Mouse (Mus musculus) brain, embryonic 14.5 days (tissue): ENCODE results near the gene 2010111I01Rik. TPM values are rescaled to one million over a fixed set of nuclear protein-coding genes. Genes with fewer than 3 reads are reported as not detected.
A peak's percentile ranks its signal among the peaks of the same experiment; 100 is the strongest.

ENCODE experiments used
- DNase-seq: peaks from one replicate; pipeline ENCODE4 v3.0.0-alpha.2; 2011; ENCODE audit warnings: low read depth
- CTCF ChIP-seq: fragments of 200-500 bp; IDR thresholded peaks from 2 replicates; pipeline ENCODE4 v1.5.1; 2012; ENCODE audit warnings: inconsistent platforms, mild to moderate bottlenecking, moderate library complexity, borderline replicate concordance; ENCODE audit not compliant: insufficient read depth, insufficient read length; ENCODE audit errors: extremely low read depth
- POLR2A ChIP-seq: fragments of 200-500 bp; IDR thresholded peaks from 2 replicates; pipeline ENCODE4 v1.6.1; 2012; ENCODE audit warnings: mild to moderate bottlenecking, inconsistent platforms, borderline replicate concordance; ENCODE audit not compliant: poor library complexity, insufficient read depth, insufficient read length, severe bottlenecking; ENCODE audit errors: extremely low read depth
- polyA plus RNA-seq: library from polyadenylated mRNA; depleted of rRNA; stranded (reverse); fragments of >200 nt; gene quantifications from 2 replicates; pipeline ENCODE4 v1.2.3, GENCODE M21; 2012

Gene 2010111I01Rik
- polyA plus RNA-seq, 1 experiment = 27.2 TPM

GRCm38 (mm10) chr13:63177232-63177631 is 212.5 kb downstream of the 2010111I01Rik start:
- no peak for TF ChIP-seq POLR2A
- TF ChIP-seq CTCF = no peak
- DNase-seq = no peak

- TF ChIP-seq POLR2A (no peak), CTCF (no peak)
- DNase-seq = no peak
Measured at GRCm38 (mm10) chr13:63180641-63181235, 216.0 kb downstream of the 2010111I01Rik start.

- no peak for TF ChIP-seq POLR2A
- TF ChIP-seq CTCF = no peak
- peak; percentile 25 for DNase-seq
Measured at GRCm38 (mm10) chr13:63184946-63185345, 220.3 kb downstream of the 2010111I01Rik start.

- DNase-seq = peak; percentile 39
- TF ChIP-seq POLR2A = no peak
- no peak for TF ChIP-seq CTCF
Measured at GRCm38 (mm10) chr13:63186217-63186616, 221.5 kb downstream of the 2010111I01Rik start.

GRCm38 (mm10) chr13:63186642-63187041 is 221.9 kb downstream of the 2010111I01Rik start:
- DNase-seq = no peak
- TF ChIP-seq POLR2A (no peak), CTCF (no peak)

GRCm38 (mm10) chr13:63187145-63188143 is 222.8 kb downstream of the 2010111I01Rik start:
- no peak for TF ChIP-seq CTCF
- TF ChIP-seq POLR2A = no peak
- DNase-seq = no peak

- TF ChIP-seq CTCF (no peak), POLR2A (no peak)
- DNase-seq = no peak
Measured at GRCm38 (mm10) chr13:63188306-63188705, 223.6 kb downstream of the 2010111I01Rik start.

- TF ChIP-seq CTCF = no peak
- no peak for TF ChIP-seq POLR2A
Measured at GRCm38 (mm10) chr13:63188811-63189210, 224.1 kb downstream of the 2010111I01Rik start.

GRCm38 (mm10) chr13:63193423-63193822 is 228.7 kb downstream of the 2010111I01Rik start:
- no peak for DNase-seq
- TF ChIP-seq POLR2A (no peak), CTCF (no peak)

More at GRCm38 (mm10) chr13:63188811-63189210, 224.1 kb downstream of the 2010111I01Rik start:
- DNase-seq = peak; percentile 18

GRCm38 (mm10) chr13:63198038-63198437 is 233.3 kb downstream of the 2010111I01Rik start:
- TF ChIP-seq POLR2A (no peak), CTCF (no peak)
- no peak for DNase-seq

GRCm38 (mm10) chr13:63199588-63199987 is 234.9 kb downstream of the 2010111I01Rik start:
- no peak for DNase-seq
- TF ChIP-seq POLR2A = no peak

- DNase-seq = peak; percentile 70
- TF ChIP-seq POLR2A (no peak), CTCF (no peak)
Measured at GRCm38 (mm10) chr13:63203502-63204278, 239.0 kb downstream of the 2010111I01Rik start.
